Mouse (Mus musculus): ENCODE data around the gene Ndrg3. TPM values are rescaled to one million over a fixed set of nuclear protein-coding genes. Genes with fewer than 3 reads are reported as not detected.
"Not testable (repeated sequence)": the region's sequence is repeated elsewhere in the genome, so short reads cannot be mapped to it uniquely, and the experiment has no call there.

The Ndrg3 gene
- total and polyA plus RNA-seq, 2 experiments from 2014 or later = 160 to 178 TPM

GRCm38 (mm10) chr2:156888490-156888889, 103.4 kb downstream of the Ndrg3 start:
- 87% methylated on average over 3 of the region's 3 CpGs for WGBS
- no peak for TF ChIP-seq CTCF (IDR thresholded peaks at IDR 0.05)
- no peaks in the 10 kb centered on the region for H3K27me3 ChIP-seq (ENCODE audit: insufficient read depth, low read length)
- H3K36me3 ChIP-seq (ENCODE audit: insufficient read depth, low read length) = no peaks in the 10 kb centered on the region
- no peak overlapping the region for H3K4me3 ChIP-seq (ENCODE audit: low read depth, low read length)
- H3K4me2 ChIP-seq (ENCODE audit: low read depth, low read length, poor library complexity, severe bottlenecking) = no peak overlapping the region
- ATAC-seq (ENCODE audit: low FRiP score) (no peak), DNase-seq (ENCODE audit: low spot score) (no peak)
- no peak overlapping the region for H3K9ac ChIP-seq (replicated peaks; ENCODE audit: low read length, poor library complexity, severe bottlenecking)
- no peaks in the 10 kb centered on the region for H3K9me3 ChIP-seq (ENCODE audit: low read length)
- H3K4me1 ChIP-seq (ENCODE audit: insufficient read depth, low read length) = 0 out of 2 replicates have a peak, but pooled peaks cover 3% of the 10 kb centered on the region
- H3K27ac ChIP-seq (ENCODE audit: low read depth, low read length) = no peak overlapping the region

GRCm38 (mm10) chr2:156887017-156887416, 104.8 kb downstream of the Ndrg3 start, which contains the start of gene Sla2:
Gene Sla2, minus strand, starts transcription at chr2:156887192.
- no peak within 1 kb of the TSS for H3K4me2 ChIP-seq (ENCODE audit: low read depth, low read length, poor library complexity, severe bottlenecking)
- H3K27me3 ChIP-seq (ENCODE audit: insufficient read depth, low read length) = no peaks in the 10 kb centered on the region
- no peak within 1 kb of the TSS for H3K9ac ChIP-seq (replicated peaks; ENCODE audit: low read length, poor library complexity, severe bottlenecking)
- no peaks in the 10 kb centered on the region for H3K9me3 ChIP-seq (ENCODE audit: low read length)
- no peaks in the 10 kb centered on the region for H3K36me3 ChIP-seq (ENCODE audit: insufficient read depth, low read length)
- no peak for TF ChIP-seq CTCF (IDR thresholded peaks at IDR 0.05)
- DNase-seq (ENCODE audit: low spot score) = no peak
- H3K4me1 ChIP-seq (ENCODE audit: insufficient read depth, low read length) = 0 out of 2 replicates have a peak, but pooled peaks cover 1% of the 10 kb centered on the region
- 71% methylated on average over 6 of the region's 6 CpGs for WGBS
- no peak for ATAC-seq (ENCODE audit: low FRiP score)
- no peak within 1 kb of the TSS for H3K27ac ChIP-seq (ENCODE audit: low read depth, low read length)
- no peak within 1 kb of the TSS for H3K4me3 ChIP-seq (ENCODE audit: low read depth, low read length)

GRCm38 (mm10) chr2:156886084-156886631, 105.7 kb downstream of the Ndrg3 start:
- no peak overlapping the region for H3K27ac ChIP-seq (ENCODE audit: low read depth, low read length)
- no peaks in the 10 kb centered on the region for H3K9me3 ChIP-seq (ENCODE audit: low read length)
- no peak for TF ChIP-seq CTCF (IDR thresholded peaks at IDR 0.05)
- H3K4me2 ChIP-seq (ENCODE audit: low read depth, low read length, poor library complexity, severe bottlenecking) = no peak overlapping the region
- no peaks in the 10 kb centered on the region for H3K4me1 ChIP-seq (ENCODE audit: insufficient read depth, low read length)
- ATAC-seq (ENCODE audit: low FRiP score) (no peak), DNase-seq (ENCODE audit: low spot score) (no peak)
- H3K27me3 ChIP-seq (ENCODE audit: insufficient read depth, low read length) = no peaks in the 10 kb centered on the region
- no peaks in the 10 kb centered on the region for H3K36me3 ChIP-seq (ENCODE audit: insufficient read depth, low read length)
- 81% methylated on average over 10 of the region's 10 CpGs for WGBS
- no peak overlapping the region for H3K9ac ChIP-seq (replicated peaks; ENCODE audit: low read length, poor library complexity, severe bottlenecking)
- no peak overlapping the region for H3K4me3 ChIP-seq (ENCODE audit: low read depth, low read length)

- H3K9ac ChIP-seq (replicated peaks; ENCODE audit: low read length, poor library complexity, severe bottlenecking) = not testable (repeated sequence)
- WGBS = 66% methylated on average over 2 of the region's 2 CpGs
Observed at GRCm38 (mm10) chr2:156885666-156886065, 106.2 kb downstream of the Ndrg3 start.

GRCm38 (mm10) chr2:156884396-156885211, 107.3 kb downstream of the Ndrg3 start:
- Histone ChIP-seq H3K27ac (ENCODE audit: low read depth, low read length) (no peak overlapping the region), H3K9ac (replicated peaks; ENCODE audit: low read length, poor library complexity, severe bottlenecking) (no peak overlapping the region), H3K4me2 (ENCODE audit: low read depth, low read length, poor library complexity, severe bottlenecking) (no peak overlapping the region), H3K4me3 (ENCODE audit: low read depth, low read length) (no peak overlapping the region), H3K36me3 (ENCODE audit: insufficient read depth, low read length) (no peaks in the 10 kb centered on the region), H3K4me1 (ENCODE audit: insufficient read depth, low read length) (no peaks in the 10 kb centered on the region), H3K27me3 (ENCODE audit: insufficient read depth, low read length) (no peaks in the 10 kb centered on the region), H3K9me3 (ENCODE audit: low read length) (no peaks in the 10 kb centered on the region)
- ATAC-seq (ENCODE audit: low FRiP score) (no peak), DNase-seq (ENCODE audit: low spot score) (no peak)
- 88% methylated on average over 10 of the region's 10 CpGs for WGBS
- no peak for TF ChIP-seq CTCF (IDR thresholded peaks at IDR 0.05)

More at GRCm38 (mm10) chr2:156885666-156886065, 106.2 kb downstream of the Ndrg3 start:
- H3K4me1 ChIP-seq (ENCODE audit: insufficient read depth, low read length); H3K4me3 ChIP-seq (ENCODE audit: low read depth, low read length); H3K4me2 ChIP-seq (ENCODE audit: low read depth, low read length, poor library complexity, severe bottlenecking); H3K27me3 ChIP-seq (ENCODE audit: insufficient read depth, low read length); H3K9me3 ChIP-seq (ENCODE audit: low read length); H3K27ac ChIP-seq (ENCODE audit: low read depth, low read length); H3K36me3 ChIP-seq (ENCODE audit: insufficient read depth, low read length); DNase-seq (ENCODE audit: low spot score); ATAC-seq (ENCODE audit: low FRiP score): not testable (repeated sequence)

GRCm38 (mm10) chr2:156882431-156883001, 109.3 kb downstream of the Ndrg3 start:
- DNase-seq (ENCODE audit: low spot score) (no peak), ATAC-seq (ENCODE audit: low FRiP score) (no peak)
- Histone ChIP-seq H3K27me3 (ENCODE audit: insufficient read depth, low read length) (no peaks in the 10 kb centered on the region), H3K36me3 (ENCODE audit: insufficient read depth, low read length) (no peaks in the 10 kb centered on the region), H3K27ac (ENCODE audit: low read depth, low read length) (no peak overlapping the region), H3K9me3 (ENCODE audit: low read length) (no peaks in the 10 kb centered on the region), H3K4me3 (ENCODE audit: low read depth, low read length) (no peak overlapping the region), H3K9ac (replicated peaks; ENCODE audit: low read length, poor library complexity, severe bottlenecking) (no peak overlapping the region), H3K4me1 (ENCODE audit: insufficient read depth, low read length) (no peaks in the 10 kb centered on the region), H3K4me2 (ENCODE audit: low read depth, low read length, poor library complexity, severe bottlenecking) (no peak overlapping the region)
- TF ChIP-seq CTCF (IDR thresholded peaks at IDR 0.05) = no peak
- 44% methylated on average over 10 of the region's 10 CpGs for WGBS

Measured in midbrain, postnatal 0 days (tissue).